Mouse (Mus musculus): ENCODE data around the gene Hist2h2ab. TPM values are rescaled to one million over a fixed set of nuclear protein-coding genes. Genes with fewer than 3 reads are reported as not detected.
"Not testable (repeated sequence)": the region's sequence is repeated elsewhere in the genome, so short reads cannot be mapped to it uniquely, and the experiment has no call there.

Hist2h2ab gene
- total RNA-seq, 2 experiments from 2014 or later: 4.4 to 5.2 TPM

DNA sequence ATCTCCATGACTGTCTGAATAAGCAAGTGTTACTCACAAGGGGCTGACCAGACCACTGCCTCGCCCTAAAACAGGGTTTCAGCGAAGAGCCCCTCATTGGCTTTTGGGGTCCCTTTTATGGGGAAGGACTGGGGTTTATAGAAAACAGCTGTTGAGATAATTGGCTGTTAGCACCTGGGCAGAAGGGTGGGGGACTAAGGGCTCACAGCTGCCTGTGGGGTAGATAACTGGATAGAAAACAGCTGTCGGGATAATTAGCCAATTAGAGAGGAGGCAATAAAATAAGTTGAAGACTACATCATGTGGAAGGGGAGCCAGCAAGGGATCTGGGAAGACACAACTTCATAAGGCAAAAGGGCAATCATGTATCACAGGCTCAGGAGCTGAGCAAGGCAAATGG, 31.2 kb downstream of the Hist2h2ab start:
- intact Hi-C loops (cut with DNase I): loop anchor here (10.0 kb wide), 1 partner anchor 46 kb away; no protein-coding TSS in a partner anchor
- DNase-seq: no peak

DNA sequence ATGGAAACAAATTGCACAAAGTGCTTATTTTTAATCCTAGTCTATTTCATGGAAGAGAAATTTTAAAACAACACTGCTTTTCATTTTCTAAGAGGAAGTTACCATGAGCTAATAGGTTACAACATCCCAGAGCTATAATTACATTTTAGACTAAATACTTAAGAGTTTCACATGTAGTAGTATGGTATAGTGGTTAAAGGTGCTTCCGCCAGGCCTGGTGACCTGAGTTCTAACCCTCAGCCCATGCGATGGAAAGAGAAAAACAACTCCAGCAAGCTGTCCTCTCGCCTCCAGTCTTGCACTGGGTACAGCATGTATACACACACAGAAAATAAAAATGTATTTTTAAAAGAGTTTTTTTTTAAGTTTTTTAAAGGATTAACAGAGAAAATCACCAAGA, 32.1 kb downstream of the Hist2h2ab start:
- no peak for DNase-seq
- intact Hi-C loops (cut with DNase I): loop anchor here (10.0 kb wide), 1 partner anchor 47 kb away; no protein-coding TSS in a partner anchor

DNA sequence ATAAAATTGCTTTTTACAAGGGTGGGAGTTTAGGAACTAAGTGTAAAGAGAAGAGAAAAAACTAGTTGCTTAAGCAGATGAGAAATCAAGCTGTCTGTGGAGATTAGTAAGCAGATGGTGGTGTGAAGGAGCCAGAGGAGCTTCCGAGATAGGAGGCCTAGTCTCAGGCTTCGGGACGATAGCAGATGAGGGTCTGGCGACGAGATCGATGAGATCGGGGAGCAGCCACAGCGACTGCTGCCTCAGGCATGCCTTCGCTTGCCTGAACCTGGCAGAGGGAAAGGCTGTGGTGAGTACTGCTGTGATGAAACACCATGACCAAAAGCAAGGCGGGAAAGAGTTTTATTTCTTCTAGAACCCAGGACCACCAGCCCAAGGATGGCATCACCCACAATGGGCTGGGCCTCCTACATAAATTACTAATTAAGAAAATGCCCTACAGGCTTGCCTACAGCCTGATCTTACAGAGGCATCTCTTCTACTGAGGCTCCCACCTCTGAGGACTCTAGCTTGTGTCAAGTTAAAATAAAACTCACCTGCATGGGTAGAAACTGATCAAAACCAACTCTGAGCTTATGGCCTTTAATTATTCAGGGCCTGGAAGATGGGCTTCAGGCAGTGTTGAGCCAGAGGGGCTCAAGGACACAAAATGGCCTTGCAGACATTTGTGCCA, 35.2 kb downstream of the Hist2h2ab start:
- no peak for DNase-seq
- intact Hi-C loops (cut with DNase I): loop anchor here (10.0 kb wide), 1 partner anchor 50 kb away; no protein-coding TSS in a partner anchor

DNA sequence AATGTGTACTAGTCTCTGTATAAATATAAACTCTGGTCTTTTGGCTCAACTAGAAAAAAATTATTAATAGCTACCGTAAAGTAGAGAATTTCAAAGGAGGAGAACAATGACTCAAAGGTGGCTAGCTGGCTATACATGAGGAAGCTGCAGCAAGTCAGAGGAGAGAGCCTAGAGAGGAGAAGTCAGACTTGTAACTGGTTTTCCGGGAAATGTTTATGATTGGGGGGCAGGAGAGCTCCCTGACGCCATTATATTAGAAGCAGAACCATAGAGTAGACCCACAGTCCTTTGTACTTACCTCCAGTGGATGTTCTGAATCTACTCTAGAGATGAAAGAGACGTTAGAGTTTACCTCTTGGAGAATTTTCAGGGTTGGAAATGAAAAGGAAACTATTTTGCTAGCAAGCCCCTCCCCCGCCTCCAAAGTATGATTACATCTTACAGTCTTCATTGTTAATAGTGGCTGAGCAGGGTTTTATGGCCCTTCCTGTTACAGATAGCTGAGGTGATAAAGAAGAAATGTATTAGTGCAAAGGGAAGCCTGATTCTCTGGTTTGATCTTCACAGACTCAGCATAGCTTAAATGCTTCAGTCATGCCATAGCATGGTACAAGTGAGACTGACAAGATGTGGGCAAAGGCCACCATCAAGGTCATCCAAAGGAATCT, 36.4 kb downstream of the Hist2h2ab start:
- DNase-seq: no peak
- intact Hi-C loops (cut with DNase I): loop anchor here (10.0 kb wide), 1 partner anchor 51 kb away; no protein-coding TSS in a partner anchor

DNA sequence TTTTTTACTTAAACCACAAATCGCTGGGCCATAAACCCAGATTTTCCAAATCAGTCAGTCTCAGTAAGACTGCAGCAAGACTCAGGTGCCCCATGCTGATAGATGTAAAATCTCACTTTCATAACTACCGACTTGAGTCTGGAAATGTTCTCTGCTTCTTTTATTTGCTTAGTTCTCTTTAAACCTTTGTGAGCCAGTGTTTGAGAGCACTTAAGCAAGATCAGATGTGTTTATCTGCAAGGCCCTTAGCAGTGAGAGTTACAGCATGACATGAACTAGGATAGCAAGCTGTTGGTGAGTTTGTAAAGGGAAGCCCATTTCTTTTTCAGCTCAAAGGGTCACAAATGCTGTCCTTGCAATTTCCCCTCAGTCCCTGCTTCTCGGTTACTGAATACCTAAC, 37.5 kb downstream of the Hist2h2ab start:
- DNase-seq: no peak
- intact Hi-C loops (cut with DNase I): loop anchor here (10.0 kb wide), 1 partner anchor 52 kb away; no protein-coding TSS in a partner anchor

DNA sequence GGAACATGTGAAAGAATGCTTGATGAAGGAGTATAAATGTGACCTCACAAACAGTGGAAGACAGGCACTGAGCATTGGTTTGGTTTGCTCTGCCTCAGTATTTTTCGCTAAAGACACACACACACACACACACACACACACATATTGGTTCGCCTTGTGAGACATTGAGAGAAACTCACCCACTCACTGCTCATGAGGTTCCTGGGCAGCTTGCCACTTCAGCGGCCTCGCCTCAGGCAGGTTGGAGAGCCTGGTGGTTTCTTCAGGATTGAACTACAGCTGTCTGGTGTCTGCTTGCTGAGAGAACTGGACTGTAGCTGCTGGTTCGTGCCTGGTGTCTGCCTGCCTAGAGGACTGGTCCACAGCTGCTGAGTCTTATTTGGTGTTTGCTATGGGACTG, 40.6 kb downstream of the Hist2h2ab start:
- intact Hi-C loops (cut with DNase I): no loop called here
- DNase-seq: no peak

DNA sequence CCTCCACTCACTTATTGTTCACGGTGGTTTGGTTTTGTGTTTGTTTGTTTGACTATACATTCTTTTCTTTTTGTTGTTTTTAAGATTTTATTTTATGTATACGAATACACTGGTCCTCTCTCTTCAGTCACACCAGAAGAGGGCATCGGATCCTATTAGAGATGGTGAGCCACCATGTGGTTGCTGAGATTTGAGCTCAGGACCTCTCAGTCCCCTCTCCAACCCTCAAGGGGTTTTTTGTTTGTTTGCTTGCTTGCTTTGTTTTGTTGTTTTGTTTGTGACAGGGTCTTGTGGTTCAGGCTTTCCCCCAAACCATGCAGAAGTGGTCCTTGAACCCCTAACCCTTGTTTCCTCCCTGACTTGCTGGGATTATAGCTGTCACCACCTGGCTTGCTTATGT, 42.0 kb downstream of the Hist2h2ab start:
- intact Hi-C loops (cut with DNase I): loop anchor here (2.0 kb wide), 1 partner anchor 15 kb away; the partner anchor contains the start of gene Hist2h3c1
- DNase-seq: no peak

DNA sequence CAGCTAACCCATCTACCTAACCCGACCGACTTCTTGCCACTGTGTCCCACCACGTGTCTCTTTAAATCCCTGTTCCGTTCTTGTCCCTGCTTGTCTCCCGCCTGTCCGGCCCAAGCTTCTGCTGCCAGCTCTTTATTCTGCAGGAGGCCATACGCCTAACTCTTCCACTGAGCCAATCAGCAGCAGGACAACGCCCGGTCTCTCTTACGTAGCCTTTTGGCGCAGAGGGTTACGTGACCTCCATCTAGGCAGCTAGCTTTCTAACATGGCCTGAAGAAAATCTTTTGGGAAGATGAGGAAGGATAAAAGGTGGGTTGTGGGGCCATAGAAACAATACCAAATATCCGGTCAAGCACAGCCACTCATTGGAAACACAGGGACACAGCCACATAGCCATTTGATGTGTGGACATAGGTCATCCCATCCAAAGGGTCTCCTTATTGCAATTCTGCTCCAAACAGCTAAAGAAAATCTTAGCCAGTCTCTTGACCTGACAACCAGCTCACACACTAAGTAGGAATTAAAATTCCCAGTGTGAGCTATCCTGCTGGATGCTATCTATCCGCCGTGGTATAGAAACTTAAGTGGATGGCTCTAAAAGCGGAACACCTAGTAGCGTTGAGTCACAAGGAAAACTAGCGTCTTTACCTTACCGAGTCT, 42.7 kb downstream of the Hist2h2ab start:
- intact Hi-C loops (cut with DNase I): loop anchor here (2.0 kb wide), 1 partner anchor 16 kb away; the partner anchor contains the start of gene Hist2h3c1
- DNase-seq: peak; percentile 84 to 88

DNA sequence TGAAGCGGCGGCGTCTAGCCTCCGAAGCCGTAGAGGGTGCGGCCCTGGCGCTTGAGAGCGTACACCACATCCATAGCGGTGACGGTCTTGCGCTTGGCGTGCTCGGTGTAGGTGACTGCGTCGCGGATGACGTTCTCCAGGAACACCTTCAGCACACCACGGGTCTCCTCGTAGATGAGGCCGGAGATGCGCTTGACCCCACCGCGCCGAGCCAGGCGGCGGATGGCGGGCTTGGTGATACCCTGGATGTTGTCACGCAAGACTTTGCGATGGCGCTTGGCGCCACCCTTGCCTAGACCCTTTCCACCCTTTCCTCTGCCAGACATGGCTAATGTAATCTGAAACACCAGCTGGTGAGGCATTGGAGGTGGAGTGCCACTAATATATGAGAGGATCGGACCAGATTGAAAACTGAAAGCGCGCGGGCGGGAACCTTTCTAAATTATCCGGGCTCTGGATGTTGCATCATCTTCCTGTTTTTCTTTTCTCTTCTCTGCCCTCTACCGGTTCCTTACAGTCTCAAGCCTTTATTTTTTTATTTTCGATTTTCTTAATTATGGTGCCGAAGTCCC, 43.4 kb downstream of the Hist2h2ab start, which contains the start of gene Hist2h4:
Gene Hist2h4 (minus strand): TSS at position 333 of the 572 bp plus-strand sequence.
- intact Hi-C loops (cut with DNase I): loop anchor here (1.0 to 2.0 kb wide), 2 partner anchors 16 to 43 kb away; partner anchors contain the start of genes Hist2h2ac and Hist2h3c1

DNA sequence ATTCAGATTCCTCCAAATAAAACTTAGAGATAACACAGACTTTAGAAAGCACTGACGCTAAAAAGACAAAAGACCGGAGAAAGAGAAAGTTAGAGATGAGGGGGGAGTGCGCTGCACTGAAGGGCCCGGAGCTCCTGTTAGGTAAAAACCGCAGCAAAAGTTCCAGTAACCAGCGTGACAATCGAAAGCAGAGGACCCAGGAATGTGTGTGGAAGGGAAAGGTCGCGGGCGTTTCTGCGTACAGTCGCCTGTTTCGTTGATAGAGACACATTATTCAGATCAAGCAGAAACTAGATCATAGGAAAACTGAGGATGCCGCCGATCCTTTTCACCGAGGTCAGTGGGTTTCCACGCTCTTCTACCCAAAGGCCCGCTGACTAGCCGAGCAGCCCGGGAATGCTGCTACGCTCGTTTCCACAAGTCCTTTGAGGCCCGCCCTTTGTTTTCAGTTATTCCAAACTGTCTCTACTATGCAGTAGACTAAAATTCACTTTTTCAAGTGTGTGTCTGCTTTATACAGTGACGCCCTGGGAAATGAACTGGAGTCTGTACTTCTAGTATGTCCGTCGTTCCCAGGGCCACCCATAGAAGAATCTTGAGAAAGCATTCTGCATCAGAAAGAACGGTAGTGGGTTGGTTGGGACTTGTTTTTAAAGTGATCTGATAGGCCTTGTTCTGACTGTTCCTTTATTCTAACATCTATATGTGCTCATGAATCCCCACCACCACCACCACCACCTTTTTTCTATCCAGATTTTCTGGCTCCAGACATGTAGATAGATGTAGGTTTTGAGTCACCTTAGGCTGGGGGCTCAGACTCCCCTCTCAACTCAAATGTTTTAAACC, 44.1 kb downstream of the Hist2h2ab start:
- intact Hi-C loops (cut with DNase I): loop anchor here (1.0 to 2.0 kb wide), 2 partner anchors 17 to 43 kb away; partner anchors contain the start of genes Hist2h2ac and Hist2h3c1
- DNase-seq: peak; percentile 53

More for the DNA sequence above, 43.4 kb downstream of the Hist2h2ab start, which contains the start of gene Hist2h4:
- DNase-seq: peak; percentile 92 to 96

DNA sequence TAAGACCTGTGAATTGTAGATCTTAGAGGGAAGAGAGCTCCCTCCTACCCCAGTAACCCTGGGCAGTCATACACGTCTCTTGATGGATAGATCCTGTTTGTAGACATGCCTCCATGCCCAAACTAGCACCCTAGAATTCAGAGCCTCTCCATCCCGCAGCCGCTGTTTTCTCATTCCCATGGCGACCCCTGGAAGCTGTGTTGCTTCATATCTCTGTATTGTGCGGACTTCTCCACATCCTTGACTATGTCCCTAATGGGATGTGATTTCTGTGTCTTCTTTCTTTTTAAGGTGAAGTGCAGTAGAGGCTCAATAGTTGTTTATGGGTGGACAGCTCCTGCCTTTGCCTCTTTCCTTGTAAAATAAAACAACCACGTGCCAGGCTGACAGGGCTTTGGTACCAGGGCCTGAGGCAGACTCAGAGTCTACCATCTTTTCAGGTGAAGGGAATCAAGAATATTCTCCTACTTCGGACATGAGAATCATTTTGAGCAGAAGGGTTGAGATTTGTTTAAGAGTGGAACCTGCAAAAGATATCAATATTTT, 44.8 kb downstream of the Hist2h2ab start:
- intact Hi-C loops (cut with DNase I): no loop called here
- no peak for DNase-seq

DNA sequence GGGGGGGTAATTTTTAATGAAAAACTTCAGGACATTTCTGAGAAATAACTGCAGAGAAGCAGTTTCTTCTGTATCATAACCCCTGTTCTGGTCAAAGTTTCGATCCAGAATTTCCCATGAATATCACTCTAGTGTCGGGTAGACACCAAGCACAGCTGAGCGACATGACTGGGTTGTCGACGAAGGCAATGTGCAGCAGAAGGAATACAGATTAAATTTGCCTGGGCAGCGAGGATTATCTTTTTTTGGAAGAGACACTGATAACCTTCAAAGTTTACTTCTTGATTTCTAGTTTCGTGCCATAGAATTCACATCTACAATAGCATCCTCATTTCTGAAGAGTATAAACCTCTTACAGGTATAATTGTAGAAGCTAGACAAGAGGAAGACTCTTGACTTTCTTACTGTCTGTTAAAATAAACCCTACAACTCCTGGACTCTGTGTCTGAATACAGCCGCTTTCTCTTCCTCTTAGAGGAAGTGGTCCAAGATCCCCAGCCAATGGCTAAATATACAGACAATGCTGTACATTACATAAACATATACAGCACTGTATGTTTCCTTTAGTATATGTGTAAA, 46.6 kb downstream of the Hist2h2ab start:
- intact Hi-C loops (cut with DNase I): no loop called here
- DNase-seq: no peak

DNA sequence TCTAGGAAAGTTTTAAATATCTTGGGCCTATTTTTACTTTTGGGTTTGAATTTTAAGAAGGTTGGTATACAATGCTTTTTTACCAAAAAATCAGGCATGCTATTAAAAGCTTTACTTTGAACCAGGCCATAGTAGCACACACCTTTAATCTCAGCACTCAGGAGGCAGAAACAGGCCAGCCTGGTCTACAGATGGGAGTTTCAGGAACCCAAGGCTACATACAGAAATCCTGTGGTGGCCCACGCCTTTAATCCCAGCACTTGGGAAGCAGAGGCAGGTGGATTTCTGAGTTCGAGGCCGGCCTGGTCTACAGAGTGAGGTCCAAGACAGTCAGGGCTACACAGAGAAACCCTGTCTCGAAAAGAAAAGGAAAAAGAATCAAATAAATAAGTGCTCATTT, 47.9 kb downstream of the Hist2h2ab start:
- DNase-seq: no peak
- intact Hi-C loops (cut with DNase I): no loop called here

DNA sequence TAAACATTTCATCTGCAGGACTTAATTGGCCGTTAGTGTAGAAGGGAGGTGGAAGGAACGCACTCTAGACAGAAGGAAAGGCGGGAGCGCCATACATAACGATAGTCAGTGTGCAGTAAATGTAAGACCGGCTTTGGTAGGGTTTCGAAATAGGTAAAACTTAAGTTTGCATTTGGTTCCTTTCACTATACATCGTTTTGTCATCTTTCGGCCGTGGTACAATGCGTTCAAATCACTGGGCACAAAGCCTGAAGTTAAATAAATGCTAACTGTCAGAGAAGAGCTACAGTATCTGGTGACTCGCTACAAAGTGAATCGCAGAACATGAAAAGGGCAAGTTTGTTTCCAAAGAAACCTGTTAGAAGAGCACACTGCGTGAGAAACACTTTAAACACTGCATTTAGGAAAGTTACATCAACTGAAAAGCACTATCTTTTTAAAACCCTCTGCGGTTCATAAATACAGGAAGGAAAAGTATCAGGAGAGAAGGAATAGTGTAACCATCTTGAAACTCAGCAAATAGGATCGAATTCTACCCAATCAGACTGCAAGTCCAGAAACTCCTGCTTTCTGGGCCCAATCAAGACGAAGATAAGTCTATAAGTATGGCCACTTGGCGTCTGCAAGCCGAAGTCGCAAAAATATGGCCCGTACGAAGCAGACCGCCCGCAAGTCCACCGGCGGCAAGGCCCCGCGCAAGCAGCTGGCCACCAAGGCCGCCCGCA, 48.5 kb downstream of the Hist2h2ab start, which contains the start of gene Hist2h3b:
Gene Hist2h3b (plus strand): TSS at position 604 of the 725 bp plus-strand sequence.
- DNase-seq: peak; percentile 74 to 83
- intact Hi-C loops (cut with DNase I): no loop called here

DNA sequence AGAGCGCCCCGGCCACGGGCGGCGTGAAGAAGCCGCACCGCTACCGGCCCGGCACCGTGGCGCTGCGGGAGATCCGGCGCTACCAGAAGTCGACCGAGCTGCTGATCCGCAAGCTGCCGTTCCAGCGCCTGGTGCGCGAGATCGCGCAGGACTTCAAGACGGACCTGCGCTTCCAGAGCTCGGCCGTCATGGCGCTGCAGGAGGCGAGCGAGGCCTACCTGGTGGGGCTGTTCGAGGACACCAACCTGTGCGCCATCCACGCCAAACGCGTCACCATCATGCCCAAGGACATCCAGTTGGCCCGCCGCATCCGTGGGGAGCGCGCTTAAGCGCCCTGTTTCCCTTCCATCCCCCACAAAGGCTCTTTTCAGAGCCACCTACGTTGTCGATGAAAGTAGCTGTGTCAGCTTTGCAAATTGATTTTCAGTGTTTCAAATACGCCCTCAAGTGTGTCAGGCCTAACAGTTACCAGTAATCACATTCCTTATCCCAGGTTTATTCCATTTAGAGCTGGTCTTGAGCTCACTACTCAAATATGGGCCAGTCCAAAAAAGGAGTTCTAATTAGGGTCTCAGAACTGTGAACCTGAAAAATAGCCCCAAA, 49.2 kb downstream of the Hist2h2ab start:
- DNase-seq: peak in 1 of 2 experiments; percentile 33
- intact Hi-C loops (cut with DNase I): not testable (repeated sequence)

Data from heart, postnatal 14 days (tissue).